Mouse (Mus musculus) heart, adult 2 months (tissue): ENCODE data around the gene Cwc27.
A peak's percentile ranks its signal among the peaks of the same experiment; 100 is the strongest.

Experiments
- CTCF ChIP-seq: fragments of 200-600 bp; IDR thresholded peaks from 2 replicates; pipeline ENCODE4 v1.8.1; 2022; ENCODE audit warnings: antibody characterized with exemption, mild to moderate bottlenecking, moderate library complexity
- EP300 ChIP-seq: fragments of 200-500 bp; IDR thresholded peaks from 2 replicates; pipeline ENCODE4 v1.6.1; 2011; ENCODE audit warnings: low read depth, low read length, control low read depth; ENCODE audit not compliant: insufficient read depth
- POLR2A ChIP-seq: fragments of 200-500 bp; IDR thresholded peaks from 2 replicates; pipeline ENCODE4 v1.6.1; 2011; ENCODE audit warnings: mild to moderate bottlenecking, low read depth, low read length, control low read depth; ENCODE audit not compliant: insufficient read depth

DNA sequence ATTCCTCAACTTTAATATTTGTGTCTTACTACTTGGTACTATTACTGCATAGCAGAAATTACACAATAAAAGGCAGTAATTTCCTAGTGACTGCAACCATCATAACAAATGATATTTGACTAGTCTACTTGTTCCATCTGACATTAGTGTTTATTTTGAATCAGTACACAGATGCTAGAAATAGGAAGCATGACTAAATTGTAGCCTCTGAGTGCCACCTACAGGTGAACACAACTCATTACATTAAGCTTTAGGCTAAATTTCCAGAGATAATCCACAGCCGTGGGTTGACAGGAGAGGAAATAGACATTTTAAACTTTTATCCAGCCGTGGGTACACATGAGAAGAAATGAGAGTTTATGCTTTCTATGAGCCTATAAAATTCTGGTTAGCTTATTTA, 27.3 kb downstream of the Cwc27 start:
- no peak for TF ChIP-seq POLR2A
- peak; percentile 88 for TF ChIP-seq CTCF
- no peak for TF ChIP-seq EP300
